8 mouse cellular contexts compared by ENCODE assay signal in genomic region chr4:99653608-99654221, GRCm38 (mm10). TPM values are rescaled to one million over a fixed set of nuclear protein-coding genes. Genes with fewer than 3 reads are reported as not detected.
A peak's percentile ranks its signal among the peaks of the same experiment; 100 is the strongest.
DNase-seq lines count a peak whose midpoint lies in the region; ATAC-seq and TF ChIP-seq lines count a peak whose summit lies in the region.
"Had no signal": no experiment of that assay in that cellular context is flagged by ENCODE, and none has a peak within 500 bp of the region (broad histone marks: within the 10 kb centered on the region; RNA-seq: fewer than 3 reads in every experiment).

No protein-coding gene starts in this region.

- TF ChIP-seq POLR2A in brain, embryonic 14.5 days (IDR thresholded peaks at IDR 0.05; ENCODE audit: borderline replicate concordance, extremely low read depth, insufficient read depth, insufficient read length, poor library complexity, severe bottlenecking), result no peak

- H3K4me1 ChIP-seq in kidney, embryonic 15.5 days, result peaks cover 51% of the 10 kb centered on the region
- H3K4me1 ChIP-seq in embryonic facial prominence, embryonic 13.5 days, result peaks cover 35% of the 10 kb centered on the region

- H3K4me2 ChIP-seq in kidney, embryonic 15.5 days, result peak overlapping the region; percentile 20; the same call in 1 of the 2 replicates
- H3K4me2 ChIP-seq in embryonic facial prominence, embryonic 13.5 days, result no peak overlapping the region

- ATAC-seq in kidney, embryonic 15.5 days (replicated peaks; ENCODE audit: low FRiP score), result no peak
- ATAC-seq in embryonic facial prominence, embryonic 13.5 days (ENCODE audit: insufficient number of reproducible peaks, insufficient read depth, low FRiP score, low TSS enrichment, low read depth), result no peak
- ATAC-seq: Patski had no signal

- H3K27me3 ChIP-seq in kidney, embryonic 15.5 days, result peaks cover 98% of the 10 kb centered on the region
- H3K27me3 ChIP-seq in embryonic facial prominence, embryonic 13.5 days, result peaks cover 97% of the 10 kb centered on the region
- H3K27me3 ChIP-seq: Patski had no signal

- no peak overlapping the region for H3K9ac ChIP-seq in kidney, embryonic 15.5 days
- H3K9ac ChIP-seq in embryonic facial prominence, embryonic 13.5 days, result no peak overlapping the region

- H3K4me3 ChIP-seq in kidney, embryonic 15.5 days (replicated peaks), result no peak overlapping the region
- H3K4me3 ChIP-seq in embryonic facial prominence, embryonic 13.5 days, result 0 out of 2 replicates have a peak overlapping the region, but pooled peaks have one; percentile 13

- DNase-seq in kidney, postnatal 25 days, result no peak
- peak; percentile 51 for DNase-seq in brain, embryonic 14.5 days (ENCODE audit: low read depth)
- DNase-seq in neural tube, embryonic 10.5 days (ENCODE audit: extremely low spot score, low spot score), result peak; percentile 68
- DNase-seq in right cerebral cortex, postnatal 25 days, result no peak
- no peak for DNase-seq in thymus, postnatal 25 days

- no peaks in the 10 kb centered on the region for H3K9me3 ChIP-seq in kidney, embryonic 15.5 days (replicated peaks)
- H3K9me3 ChIP-seq in embryonic facial prominence, embryonic 13.5 days, result no peaks in the 10 kb centered on the region

- H3K27ac ChIP-seq in kidney, embryonic 15.5 days, result no peak overlapping the region
- H3K27ac ChIP-seq in embryonic facial prominence, embryonic 13.5 days, result no peak overlapping the region

- under 1% methylated on average over 36 of the region's 36 CpGs for WGBS in kidney, embryonic 15.5 days
- 1% methylated on average over 36 of the region's 36 CpGs for WGBS in embryonic facial prominence, embryonic 13.5 days

- TF ChIP-seq CTCF in brain, embryonic 14.5 days (IDR thresholded peaks at IDR 0.05; ENCODE audit: borderline replicate concordance, extremely low read depth, insufficient read depth, insufficient read length), result no peak

- no peaks in the 10 kb centered on the region for H3K36me3 ChIP-seq in kidney, embryonic 15.5 days
- no peaks in the 10 kb centered on the region for H3K36me3 ChIP-seq in embryonic facial prominence, embryonic 13.5 days

RNA-seq across cellular contexts. Expression of gene Foxd3, which starts 2.4 kb away (rescaled TPM):
- polyA plus RNA-seq in kidney, embryonic 15.5 days (2015; fragmentation: Nextera tagmentation; extraction: Ambion mirVana), result 0.15 and 0.17 TPM in 2 replicates
- 1.4 and 3.2 TPM in 2 replicates for polyA plus RNA-seq in brain, embryonic 14.5 days (2012; rRNA removed)
- polyA plus RNA-seq in embryonic facial prominence, embryonic 13.5 days (2015; fragmentation: Nextera tagmentation; extraction: Ambion mirVana), result 0.90 and 1.0 TPM in 2 replicates
- polyA plus RNA-seq: Patski had no signal

Comparison
In these comparisons a context has a peak if more than half of its experiments do, and no peak if none do; other contexts are left out.
1. DNase-seq: peak in brain, embryonic 14.5 days (single experiment) and neural tube, embryonic 10.5 days (single experiment); none in kidney, postnatal 25 days (0 of 2), right cerebral cortex, postnatal 25 days (single experiment) and thymus, postnatal 25 days (single experiment).